Mouse (Mus musculus) lung, embryonic 14.5 days (tissue): Measurements from ENCODE around the gene Cass4. TPM values are rescaled to one million over a fixed set of nuclear protein-coding genes. Genes with fewer than 3 reads are reported as not detected.
A peak's percentile ranks its signal among the peaks of the same experiment; 100 is the strongest.

Source experiments
- ATAC-seq: fragments of 200-750 bp; cut with Nextera tagmentation; 2 replicates; pipeline ENCODE4 v1.8.0; 2017; ENCODE audit warnings: mild to moderate bottlenecking, moderate TSS enrichment, moderate library complexity; ENCODE audit not compliant: insufficient read depth
- DNase-seq: peaks from one replicate; pipeline ENCODE4 v3.0.0-alpha.2; 2015
- H3K27ac ChIP-seq: fragments of 300-500 bp; sonication (generic); 2 replicates; pipeline ENCODE4 v1.5.1; 2014; ENCODE audit warnings: low read depth, mild to moderate bottlenecking, moderate library complexity
- H3K27me3 ChIP-seq: fragments of 300-500 bp; sonication (generic); 2 replicates; pipeline ENCODE4 v1.6.1; 2014; ENCODE audit warnings: low read length, control low read depth; ENCODE audit not compliant: insufficient read depth
- H3K36me3 ChIP-seq: fragments of 300-500 bp; sonication (generic); 2 replicates; pipeline ENCODE4 v1.6.1; 2014; ENCODE audit warnings: control low read depth; ENCODE audit not compliant: insufficient read depth
- H3K4me1 ChIP-seq: fragments of 300-500 bp; sonication (generic); 2 replicates; pipeline ENCODE4 v1.6.1; 2014; ENCODE audit warnings: antibody characterized with exemption, control low read depth; ENCODE audit not compliant: insufficient read depth
- H3K4me2 ChIP-seq: fragments of 300-500 bp; sonication (generic); 2 replicates; pipeline ENCODE4 v1.6.1; 2014; ENCODE audit warnings: mild to moderate bottlenecking
- H3K4me3 ChIP-seq: fragments of 300-500 bp; sonication (generic); 2 replicates; pipeline ENCODE4 v1.5.1; 2014; ENCODE audit warnings: low read depth, low read length
- H3K9ac ChIP-seq: fragments of 300-500 bp; sonication (generic); 2 replicates; pipeline ENCODE4 v1.6.1; 2014
- H3K9me3 ChIP-seq: fragments of 300-500 bp; sonication (generic); 2 replicates; pipeline ENCODE4 v1.6.1; 2016; ENCODE audit warnings: low read depth, low read length, control low read depth
- CTCF ChIP-seq: IDR thresholded peaks from 2 replicates; pipeline ENCODE4 v1.5.1; 2016; ENCODE audit warnings: antibody characterized with exemption, low read depth
- WGBS: fragments of 180-500 bp; shearing (Covaris S2); extraction: QIAGEN DNeasy Blood & Tissue Kit; methylation state at CpG from one replicate; pipeline ENCODE4 v1.1.7; 2014; 5-methylcytosine and 5-hydroxymethylcytosine counted together
- polyA plus RNA-seq: library from polyadenylated mRNA; unstranded; fragments of >200 nt; fragmentation: Nextera tagmentation; extraction: Ambion mirVana; gene quantifications from 2 replicates; pipeline ENCODE4 v1.2.1, GENCODE M21; 2014

Gene Cass4
- polyA plus RNA-seq, 1 experiment from 2014 or later: 2.6 TPM

DNA sequence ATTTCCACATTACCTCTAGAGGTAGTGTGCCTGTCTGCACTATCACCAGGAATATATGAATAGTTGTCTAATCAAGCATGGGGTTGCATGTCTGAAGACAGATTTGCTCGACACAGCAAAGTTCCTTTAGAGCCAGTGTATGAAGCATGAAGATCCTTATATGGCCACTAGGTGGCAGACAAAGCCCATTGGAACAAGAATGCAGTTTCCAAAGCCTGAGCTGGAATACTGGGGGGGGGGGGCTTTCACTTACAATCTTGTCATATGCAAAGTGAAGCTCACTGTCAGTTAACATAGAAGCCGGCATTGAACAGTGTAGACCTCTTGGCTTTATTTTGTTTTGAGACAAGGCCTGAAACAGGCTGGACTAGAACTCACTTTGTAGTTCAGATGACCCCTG lies 84.3 kb downstream of the Cass4 start:
- H3K9me3 ChIP-seq: no peaks in the 10 kb centered on the region
- TF ChIP-seq CTCF: peak; percentile 85
- no peak overlapping the region for H3K4me2 ChIP-seq
- WGBS: 1% methylated on average over 2 of the region's 2 CpGs
- no peaks in the 10 kb centered on the region; the same call in 1 of the 2 replicates for H3K4me1 ChIP-seq
- H3K27ac ChIP-seq: no peak overlapping the region
- H3K36me3 ChIP-seq: no peaks in the 10 kb centered on the region
- H3K4me3 ChIP-seq: no peak overlapping the region
- no peaks in the 10 kb centered on the region for H3K27me3 ChIP-seq
- peak; percentile 85 for DNase-seq
- ATAC-seq: peak; percentile 36; the same call in 1 of the 2 replicates
- no peak overlapping the region for H3K9ac ChIP-seq

DNA sequence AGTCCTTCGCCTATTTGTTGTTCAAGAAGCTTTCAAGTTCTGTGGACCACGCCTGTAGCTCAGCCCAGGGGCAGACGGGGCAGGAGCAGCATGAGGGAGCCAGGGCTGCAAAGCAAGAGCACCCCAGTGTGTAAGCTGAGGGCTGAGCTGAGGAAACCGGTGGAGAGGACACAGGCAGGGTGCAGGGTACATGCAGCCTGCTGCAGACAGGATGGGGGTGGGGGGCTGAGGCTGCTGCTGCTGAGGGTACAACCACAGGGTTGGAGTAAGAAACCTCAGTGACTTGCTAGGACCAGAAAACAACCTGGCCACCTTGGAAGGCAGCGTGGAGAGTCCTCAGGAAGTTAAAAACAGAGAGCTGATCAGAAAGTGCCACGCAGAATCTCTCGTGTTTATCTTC lies 86.7 kb downstream of the Cass4 start:
- WGBS: 51% methylated on average over 7 of the region's 7 CpGs
- Histone ChIP-seq H3K27ac (no peak overlapping the region), H3K4me3 (no peak overlapping the region), H3K9ac (no peak overlapping the region), H3K9me3 (no peaks in the 10 kb centered on the region), H3K4me1 (no peaks in the 10 kb centered on the region; the same call in 1 of the 2 replicates), H3K4me2 (no peak overlapping the region), H3K27me3 (no peaks in the 10 kb centered on the region), H3K36me3 (no peaks in the 10 kb centered on the region)
- TF ChIP-seq CTCF: no peak
- DNase-seq: no peak
- ATAC-seq: no peak

DNA sequence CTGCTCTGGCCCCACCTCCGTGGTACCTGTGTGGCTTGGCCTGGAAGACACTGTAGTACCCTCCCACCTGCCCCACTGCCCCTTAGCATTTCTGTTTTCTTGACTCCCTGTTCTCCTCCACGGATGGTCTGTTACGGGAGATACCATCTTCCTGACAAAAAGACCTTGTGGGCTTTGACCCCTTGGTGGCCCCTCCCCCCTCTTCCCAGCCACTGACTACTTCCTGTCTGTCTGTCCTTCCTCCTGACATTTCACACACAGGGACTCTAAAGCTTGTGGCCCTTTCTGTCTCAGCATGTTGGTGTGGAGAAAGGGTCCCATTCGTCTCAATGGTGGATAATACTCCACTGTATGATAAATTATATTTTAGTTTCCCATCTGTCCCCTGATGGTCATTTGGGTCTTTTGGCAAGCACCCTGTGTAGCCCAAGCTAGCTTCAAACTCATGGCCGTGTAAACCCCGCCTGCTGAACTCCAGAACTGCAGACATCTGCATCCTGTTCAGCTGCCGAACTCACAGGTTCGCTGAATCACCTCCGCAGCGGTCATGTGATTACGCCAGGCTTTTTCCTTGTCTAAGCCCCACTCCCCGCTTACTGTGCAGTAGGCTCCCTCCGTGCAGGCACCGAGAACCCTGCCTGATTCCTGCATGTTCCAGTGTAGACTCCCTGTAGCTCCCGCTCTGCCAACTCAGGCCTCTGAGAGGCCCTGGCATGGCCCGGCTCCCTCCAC lies 88.2 kb downstream of the Cass4 start:
- H3K4me2 ChIP-seq: no peak overlapping the region
- no peak for TF ChIP-seq CTCF
- no peak overlapping the region for H3K4me3 ChIP-seq
- no peaks in the 10 kb centered on the region for H3K27me3 ChIP-seq
- H3K9ac ChIP-seq: no peak overlapping the region
- ATAC-seq (no peak), DNase-seq (no peak)
- H3K27ac ChIP-seq: no peak overlapping the region
- no peaks in the 10 kb centered on the region for H3K36me3 ChIP-seq
- no peaks in the 10 kb centered on the region for H3K9me3 ChIP-seq
- H3K4me1 ChIP-seq: no peaks in the 10 kb centered on the region; the same call in 1 of the 2 replicates
- WGBS: 77% methylated on average over 16 of the region's 16 CpGs

Other genes with a start within 250 kb of the Cass4 start
- gene Mc3r, start 145.3 kb upstream of the Cass4 start, polyA plus RNA-seq: not detected in 2 replicates
- gene Fam210b, start 48.2 kb upstream of the Cass4 start, polyA plus RNA-seq: 29.9 and 31.0 TPM in 2 replicates
- gene Aurka, start 23.3 kb upstream of the Cass4 start, polyA plus RNA-seq: 161 and 165 TPM in 2 replicates
- 50.2 and 53.9 TPM in 2 replicates for gene Cstf1, start 23.1 kb upstream of the Cass4 start, polyA plus RNA-seq
- gene Rtf2, start 46.8 kb downstream of the Cass4 start, polyA plus RNA-seq: 69.7 and 73.6 TPM in 2 replicates
- gene Gcnt7, start 64.8 kb downstream of the Cass4 start, polyA plus RNA-seq: 1.2 and 1.5 TPM in 2 replicates
- 0.28 TPM in 1 of 2 replicates, not detected in the other for gene Fam209, start 78.7 kb downstream of the Cass4 start, polyA plus RNA-seq
- 0.14 and 0.15 TPM in 2 replicates for gene Tfap2c, start 155.8 kb downstream of the Cass4 start, polyA plus RNA-seq